Mouse (Mus musculus): ENCODE data around the gene BC030500.

GRCm38 (mm10) chr8:58957195-58957739 is 45.7 kb downstream of the BC030500 start:
- no peak for TF ChIP-seq CTCF (IDR thresholded peaks at IDR 0.05; ENCODE audit: insufficient read depth, low read depth, low read length)
- no peak for TF ChIP-seq POLR2A (IDR thresholded peaks at IDR 0.05; ENCODE audit: insufficient read depth, low read depth, low read length)

Data from olfactory bulb, adult 2 months (tissue).